Mouse (Mus musculus) liver, embryonic 13.5 days (tissue): ENCODE measurements at regions not wholly inside any gene's neighbourhood (a gene's known extent, or its start where the extent isn't known, plus 50 kb on each side); places are given as distances from the start of the nearest gene placed in this dataset.
A peak's percentile ranks its signal among the peaks of the same experiment; 100 is the strongest.
"Not testable (repeated sequence)": the region's sequence is repeated elsewhere in the genome, so short reads cannot be mapped to it uniquely, and the experiment has no call there.

Experiments used
- ATAC-seq: fragments of 200-750 bp; cut with Nextera tagmentation; 2 replicates; pipeline ENCODE4 v1.8.0; 2017; ENCODE audit warnings: low read depth, mild to moderate bottlenecking, moderate number of reproducible peaks, moderate library complexity
- DNase-seq: peaks from one replicate; pipeline ENCODE4 v3.0.0; 2022
- H3K27ac ChIP-seq: fragments of 300-500 bp; sonication (generic); 2 replicates; pipeline ENCODE4 v1.5.1; 2015; ENCODE audit warnings: moderate library complexity, mild to moderate bottlenecking, inconsistent platforms
- H3K27me3 ChIP-seq: fragments of 300-500 bp; sonication (generic); 2 replicates; pipeline ENCODE4 v1.6.1; 2015; ENCODE audit warnings: mild to moderate bottlenecking, inconsistent platforms
- H3K36me3 ChIP-seq: fragments of 300-500 bp; sonication (generic); 2 replicates; pipeline ENCODE4 v1.6.1; 2015; ENCODE audit warnings: mild to moderate bottlenecking, inconsistent platforms
- H3K4me1 ChIP-seq: fragments of 300-500 bp; sonication (generic); replicated peaks from 2 replicates; pipeline ENCODE4 v1.6.1; 2015; ENCODE audit warnings: inconsistent platforms
- H3K4me2 ChIP-seq: fragments of 300-500 bp; sonication (generic); 2 replicates; pipeline ENCODE4 v1.6.1; 2015; ENCODE audit warnings: inconsistent platforms, mild to moderate bottlenecking, moderate library complexity
- H3K4me3 ChIP-seq: fragments of 300-500 bp; sonication (generic); replicated peaks from 2 replicates; pipeline ENCODE4 v1.5.1; 2015; ENCODE audit warnings: mild to moderate bottlenecking, inconsistent platforms
- H3K9ac ChIP-seq: fragments of 300-500 bp; sonication (generic); 2 replicates; pipeline ENCODE4 v1.6.1; 2015; ENCODE audit warnings: mild to moderate bottlenecking, inconsistent platforms
- H3K9me3 ChIP-seq: fragments of 300-500 bp; sonication (generic); replicated peaks from 2 replicates; pipeline ENCODE4 v1.6.1; 2016; ENCODE audit warnings: inconsistent platforms
- WGBS: fragments of 180-500 bp; shearing (Covaris S2); methylation state at CpG from one replicate; pipeline ENCODE4 v1.1.7; 2015; ENCODE audit not compliant: insufficient replicate concordance; 5-methylcytosine and 5-hydroxymethylcytosine counted together

- not testable (repeated sequence) for H3K9me3 ChIP-seq, H3K9ac ChIP-seq, H3K27me3 ChIP-seq, H3K4me3 ChIP-seq, H3K4me1 ChIP-seq, H3K4me2 ChIP-seq, H3K36me3 ChIP-seq, ATAC-seq, H3K27ac ChIP-seq
- peak; percentile 81 for DNase-seq
- 64% methylated on average over 5 of the region's 5 CpGs for WGBS
Measured at GRCm38 (mm10) chr12:3109671-3110070, 200.1 kb downstream of the Rab10 start.

- H3K9ac ChIP-seq, H3K4me1 ChIP-seq, H3K9me3 ChIP-seq, H3K36me3 ChIP-seq, H3K4me2 ChIP-seq, H3K27ac ChIP-seq, H3K4me3 ChIP-seq, DNase-seq, ATAC-seq, H3K27me3 ChIP-seq: not testable (repeated sequence)
- 51% methylated on average over 5 of the region's 5 CpGs for WGBS
Measured at GRCm38 (mm10) chr12:3101963-3102362, 207.8 kb downstream of the Rab10 start.

GRCm38 (mm10) chr12:3098175-3098574, 211.6 kb downstream of the Rab10 start:
- H3K27me3 ChIP-seq, ATAC-seq, DNase-seq: not testable (repeated sequence)

GRCm38 (mm10) chr12:3094509-3094908, 215.3 kb downstream of the Rab10 start:
- H3K4me1 ChIP-seq = no peaks in the 10 kb centered on the region
- no peaks in the 10 kb centered on the region for H3K27me3 ChIP-seq
- no peak overlapping the region for H3K9ac ChIP-seq
- DNase-seq = no peak
- H3K4me2 ChIP-seq = no peak overlapping the region
- WGBS = 82% methylated on average over 5 of the region's 5 CpGs
- ATAC-seq = no peak
- no peaks in the 10 kb centered on the region for H3K36me3 ChIP-seq
- H3K27ac ChIP-seq = no peak overlapping the region
- H3K4me3 ChIP-seq = no peak overlapping the region
- H3K9me3 ChIP-seq = no peaks in the 10 kb centered on the region

More at GRCm38 (mm10) chr12:3098175-3098574, 211.6 kb downstream of the Rab10 start:
- 18% methylated on average over 2 of the region's 2 CpGs for WGBS
- H3K9me3 ChIP-seq, H3K36me3 ChIP-seq, H3K4me1 ChIP-seq, H3K9ac ChIP-seq, H3K27ac ChIP-seq, H3K4me2 ChIP-seq, H3K4me3 ChIP-seq: not testable (repeated sequence)

- not testable (repeated sequence) for H3K36me3 ChIP-seq, H3K4me1 ChIP-seq, H3K9me3 ChIP-seq, DNase-seq, H3K27me3 ChIP-seq, H3K9ac ChIP-seq, ATAC-seq, H3K4me2 ChIP-seq, H3K27ac ChIP-seq, H3K4me3 ChIP-seq
- WGBS = 42% methylated on average over 2 of the region's 3 CpGs
Measured at GRCm38 (mm10) chr12:3092974-3093373, 216.8 kb downstream of the Rab10 start.

- not testable (repeated sequence) for H3K4me3 ChIP-seq, DNase-seq, H3K9me3 ChIP-seq, H3K4me2 ChIP-seq, H3K27me3 ChIP-seq, H3K27ac ChIP-seq, H3K4me1 ChIP-seq, H3K36me3 ChIP-seq, ATAC-seq, H3K9ac ChIP-seq
- 47% methylated on average over 5 of the region's 5 CpGs for WGBS
Measured at GRCm38 (mm10) chr12:3049546-3049945, 260.2 kb downstream of the Rab10 start.

- not testable (repeated sequence) for H3K9ac ChIP-seq, ATAC-seq, DNase-seq, H3K4me3 ChIP-seq, H3K4me1 ChIP-seq, H3K27ac ChIP-seq, H3K27me3 ChIP-seq, H3K4me2 ChIP-seq, H3K36me3 ChIP-seq
- peaks cover 28% of the 10 kb centered on the region for H3K9me3 ChIP-seq
- 76% methylated on average over 16 of the region's 16 CpGs for WGBS
Measured at GRCm38 (mm10) chr12:3018446-3018845, 291.3 kb downstream of the Rab10 start.

- WGBS = 70% methylated on average over 8 of the region's 8 CpGs
- H3K36me3 ChIP-seq, ATAC-seq, H3K4me1 ChIP-seq, DNase-seq, H3K27ac ChIP-seq, H3K9ac ChIP-seq, H3K27me3 ChIP-seq, H3K4me3 ChIP-seq, H3K4me2 ChIP-seq: not testable (repeated sequence)
- H3K9me3 ChIP-seq = peaks cover 28% of the 10 kb centered on the region
Measured at GRCm38 (mm10) chr12:3016777-3017176, 293.0 kb downstream of the Rab10 start.
